Mouse (Mus musculus): ENCODE data around the gene Gapvd1.
"Not testable (repeated sequence)": the region's sequence is repeated elsewhere in the genome, so short reads cannot be mapped to it uniquely, and the experiment has no call there.

The Gapvd1 gene

DNA sequence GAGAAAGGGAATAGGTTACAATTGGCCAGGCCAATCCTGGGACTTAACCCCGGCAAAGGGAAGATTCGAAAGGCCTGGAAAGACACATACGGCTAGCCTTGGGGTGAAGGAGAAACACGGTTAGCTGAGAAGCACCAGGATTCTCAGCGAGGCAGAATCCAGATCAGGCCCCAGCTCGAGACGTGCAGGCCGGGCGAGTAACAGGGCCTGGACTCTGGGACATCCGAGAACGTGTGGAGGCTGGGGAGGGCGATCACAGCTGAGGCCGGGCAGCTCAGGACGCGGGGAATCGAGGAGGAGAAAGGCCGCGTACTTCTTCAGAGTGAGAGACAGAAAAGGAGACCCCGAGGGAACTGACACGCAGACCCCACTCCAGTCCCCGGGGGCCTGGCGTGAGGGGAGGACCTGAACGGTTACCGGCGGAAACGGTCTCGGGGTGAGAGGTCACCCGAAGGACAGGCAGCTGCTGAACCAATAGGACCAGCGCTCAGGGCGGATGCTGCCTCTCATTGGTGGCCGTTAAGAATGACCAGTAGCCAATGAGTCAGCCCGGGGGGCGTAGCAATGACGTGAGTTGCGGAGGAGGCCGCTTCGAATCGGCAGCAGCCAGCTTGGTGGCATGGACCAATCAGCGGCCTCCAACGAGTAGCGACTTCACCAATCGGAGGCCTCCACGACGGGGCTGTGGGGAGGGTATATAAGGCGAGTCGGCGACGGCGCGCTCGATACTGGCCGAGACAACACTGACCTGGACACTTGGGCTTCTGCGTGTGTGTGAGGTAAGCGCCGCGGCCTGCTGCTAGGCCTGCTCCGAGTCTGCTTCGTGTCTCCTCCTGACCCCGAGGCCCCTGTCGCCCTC, 16.6 kb upstream of the Gapvd1 start, which contains the start of gene Hspa5:
TSS of gene Hspa5 (plus strand) at position 603 of the 859 bp plus-strand sequence.
- peak; percentile 99 for DNase-seq (ENCODE audit: extremely low spot score, low spot score)

GRCm38 (mm10) chr2:34770951-34771350, 15.9 kb upstream of the Gapvd1 start:
- DNase-seq (ENCODE audit: extremely low spot score, low spot score): no peak

- no peak for DNase-seq (ENCODE audit: extremely low spot score, low spot score)
Measured at GRCm38 (mm10) chr2:34770049-34770448, 15.0 kb upstream of the Gapvd1 start.

DNA sequence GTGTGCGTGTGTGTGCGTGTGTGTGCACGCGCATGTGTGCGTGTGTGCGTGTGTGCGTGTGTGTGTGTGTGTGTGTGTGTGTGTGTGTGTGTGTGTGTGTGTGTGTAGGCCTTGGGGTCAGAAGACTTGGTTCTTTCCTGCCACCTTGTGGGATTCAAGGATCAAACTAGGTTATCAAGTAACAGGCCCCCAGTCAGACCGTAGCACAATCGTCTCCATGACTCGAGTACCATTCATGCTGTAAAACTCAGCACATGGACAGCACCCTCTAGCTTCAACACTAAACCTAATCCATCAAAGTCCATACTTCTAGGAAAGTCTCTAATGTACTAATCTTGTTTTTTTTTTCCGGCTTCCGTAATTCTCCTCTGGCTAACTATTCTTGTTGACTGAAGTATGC, 9.8 kb upstream of the Gapvd1 start:
- no peak for DNase-seq (ENCODE audit: extremely low spot score, low spot score)

DNA sequence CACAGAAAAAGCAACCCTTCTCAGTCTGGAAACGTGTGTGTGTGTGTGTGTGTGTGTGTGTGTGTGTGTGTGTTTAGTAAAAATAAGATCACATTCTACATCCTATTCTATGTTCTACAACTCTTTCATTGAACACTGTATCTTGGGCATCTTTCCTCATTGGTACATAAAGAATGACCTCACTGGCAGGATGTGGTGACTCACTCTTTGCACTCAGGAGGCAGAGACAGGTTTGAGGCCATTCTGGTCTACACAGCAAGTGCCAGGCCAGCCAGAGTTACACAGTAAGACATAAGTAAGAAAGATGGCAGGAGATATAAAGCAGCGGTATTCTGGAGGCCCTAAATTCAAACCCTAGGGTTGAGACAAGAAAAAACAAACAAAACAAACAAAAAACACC, 7.8 kb upstream of the Gapvd1 start:
- no peak for DNase-seq (ENCODE audit: extremely low spot score, low spot score)

GRCm38 (mm10) chr2:34762174-34762573, 7.1 kb upstream of the Gapvd1 start:
- DNase-seq (ENCODE audit: extremely low spot score, low spot score): no peak

GRCm38 (mm10) chr2:34761272-34761671, 6.2 kb upstream of the Gapvd1 start:
- not testable (repeated sequence) for DNase-seq (ENCODE audit: extremely low spot score, low spot score)

GRCm38 (mm10) chr2:34757341-34757740, 2.3 kb upstream of the Gapvd1 start:
- no peak for DNase-seq (ENCODE audit: extremely low spot score, low spot score)

GRCm38 (mm10) chr2:34753811-34754550, 1.1 kb downstream of the Gapvd1 start:
- DNase-seq (ENCODE audit: extremely low spot score, low spot score): peak; percentile 91

DNA sequence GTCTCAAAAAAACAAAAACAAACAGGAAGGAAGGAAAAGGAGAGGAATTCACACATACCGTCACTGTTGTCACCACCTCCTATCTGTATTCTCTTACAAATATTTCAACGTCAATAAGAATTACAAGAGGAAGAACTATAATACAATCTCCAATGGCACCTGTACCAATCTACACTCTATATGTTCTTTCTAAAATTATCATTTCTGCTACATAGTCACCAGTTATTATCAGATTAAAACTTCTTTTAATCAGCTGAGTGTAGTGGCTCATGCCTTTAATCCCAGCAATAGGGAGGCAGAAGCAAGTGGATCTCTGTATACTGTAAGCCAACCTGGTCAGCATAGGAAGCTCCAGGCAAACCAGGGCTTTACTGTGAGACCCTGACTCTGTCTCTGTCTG, 4.8 kb downstream of the Gapvd1 start:
- no peak for DNase-seq (ENCODE audit: extremely low spot score, low spot score)

DNA sequence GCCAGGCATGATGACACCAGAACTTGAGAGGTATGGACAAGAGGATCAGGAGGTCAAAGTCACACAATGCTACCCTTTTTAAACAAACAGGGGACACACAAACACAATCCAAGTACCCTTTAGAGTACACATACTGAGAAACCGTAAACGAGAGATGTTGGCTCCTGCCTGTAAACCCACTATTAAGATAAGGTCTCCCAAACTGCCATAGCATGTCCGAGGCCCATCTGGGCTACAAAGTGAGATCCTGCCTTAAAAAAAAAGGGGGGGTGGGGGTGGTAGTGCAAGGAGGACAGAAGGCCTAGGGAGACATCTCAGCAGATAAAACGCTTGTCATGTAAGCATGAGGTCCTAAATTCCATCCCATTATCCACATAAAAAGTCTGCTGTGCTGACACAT, 6.6 kb downstream of the Gapvd1 start:
- no peak for DNase-seq (ENCODE audit: extremely low spot score, low spot score)

GRCm38 (mm10) chr2:34745673-34746072, 9.4 kb downstream of the Gapvd1 start:
- DNase-seq (ENCODE audit: extremely low spot score, low spot score): no peak

- no peak for DNase-seq (ENCODE audit: extremely low spot score, low spot score)
Measured at GRCm38 (mm10) chr2:34744476-34744875, 10.6 kb downstream of the Gapvd1 start.

GRCm38 (mm10) chr2:34742675-34743074, 12.4 kb downstream of the Gapvd1 start:
- no peak for DNase-seq (ENCODE audit: extremely low spot score, low spot score)

GRCm38 (mm10) chr2:34741390-34742159, 13.5 kb downstream of the Gapvd1 start:
- no peak for DNase-seq (ENCODE audit: extremely low spot score, low spot score)

DNA sequence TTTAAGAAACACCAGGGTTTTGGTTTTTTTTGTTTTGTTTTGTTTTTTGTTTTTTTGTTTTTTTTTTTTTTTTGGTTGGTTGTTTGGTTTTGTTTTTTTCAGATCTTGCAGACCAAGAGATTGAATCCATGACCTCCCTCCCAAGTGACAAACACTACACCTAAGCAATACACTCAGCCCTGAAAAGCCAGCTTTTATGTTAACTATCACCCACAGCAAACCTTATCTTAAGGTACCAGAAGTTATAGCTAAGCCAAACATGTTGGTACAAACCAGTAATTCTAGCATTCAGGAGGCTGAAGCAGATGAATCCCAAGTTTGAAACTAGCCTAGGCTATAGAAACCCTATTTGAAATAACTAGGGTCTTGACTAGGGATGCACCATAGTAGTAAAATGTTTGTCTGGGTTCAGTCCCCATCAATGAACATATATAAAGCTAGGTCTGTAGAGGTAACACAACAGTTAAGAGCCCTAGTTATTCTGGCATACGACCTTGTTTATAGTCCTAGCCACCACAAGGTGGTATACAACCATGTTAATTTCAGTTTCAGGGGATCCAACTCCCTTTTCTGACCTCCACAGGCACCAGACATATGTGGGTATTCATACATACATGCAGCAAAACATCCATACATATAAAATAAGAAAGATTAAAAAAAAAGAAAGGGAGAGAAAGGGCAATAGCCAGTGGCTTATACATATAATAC, 15.2 kb downstream of the Gapvd1 start:
- DNase-seq (ENCODE audit: extremely low spot score, low spot score): no peak

DNA sequence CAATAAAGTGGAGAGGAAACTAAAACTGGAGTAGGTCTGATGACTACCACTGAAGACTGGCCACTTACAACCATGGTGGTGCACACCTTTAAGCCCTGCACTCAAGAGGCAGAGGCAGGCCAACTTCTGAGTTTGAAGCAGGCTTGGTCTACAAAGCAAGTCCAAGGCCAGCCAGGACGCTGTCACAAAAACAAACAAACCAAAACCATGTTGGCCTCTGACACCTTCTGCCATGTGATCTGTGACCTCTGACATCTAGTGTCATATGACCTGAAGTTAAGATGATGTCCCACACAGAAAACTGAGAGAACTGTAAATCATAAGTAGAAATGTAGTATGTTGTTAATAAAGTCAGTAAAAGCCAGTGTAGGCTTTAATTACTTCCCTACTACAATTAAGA, 17.1 kb downstream of the Gapvd1 start:
- DNase-seq (ENCODE audit: extremely low spot score, low spot score): no peak

- DNase-seq (ENCODE audit: extremely low spot score, low spot score): no peak
Measured at GRCm38 (mm10) chr2:34736626-34737025, 18.4 kb downstream of the Gapvd1 start.

- no peak for DNase-seq (ENCODE audit: extremely low spot score, low spot score)
Measured at GRCm38 (mm10) chr2:34727045-34727728, 27.8 kb downstream of the Gapvd1 start.

GRCm38 (mm10) chr2:34725269-34725668, 29.8 kb downstream of the Gapvd1 start:
- DNase-seq (ENCODE audit: extremely low spot score, low spot score): no peak

DNA sequence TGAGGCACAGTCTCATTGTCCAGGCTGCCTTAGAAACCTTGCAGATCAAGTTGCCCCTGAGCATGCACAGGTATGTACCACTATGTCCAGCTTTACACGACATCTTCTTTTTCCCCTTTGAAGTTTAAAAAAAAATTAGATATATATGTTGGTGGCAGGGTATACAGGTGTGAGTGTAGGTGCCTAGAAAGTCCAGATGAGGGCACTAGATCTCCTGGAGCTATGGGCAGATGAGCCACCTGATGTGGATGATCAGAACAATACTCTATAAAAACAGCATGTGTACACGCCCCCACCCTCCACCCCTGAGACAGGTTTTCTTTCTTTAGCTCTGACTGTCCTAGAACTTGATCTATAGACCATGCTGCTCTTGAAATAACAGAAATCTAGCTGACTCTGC, 36.8 kb downstream of the Gapvd1 start:
- DNase-seq (ENCODE audit: extremely low spot score, low spot score): no peak
